Mouse (Mus musculus) heart, embryonic 16.5 days (tissue): ENCODE data around the gene Dynlt1b. TPM values are rescaled to one million over a fixed set of nuclear protein-coding genes. Genes with fewer than 3 reads are reported as not detected.
"Not testable (repeated sequence)": the region's sequence is repeated elsewhere in the genome, so short reads cannot be mapped to it uniquely, and the experiment has no call there.

Source experiments
- ATAC-seq: fragments of 200-750 bp; cut with Nextera tagmentation; replicated peaks from 2 replicates; pipeline ENCODE4 v1.8.0; 2017; ENCODE audit warnings: moderate number of reproducible peaks; ENCODE audit not compliant: insufficient read depth, low FRiP score; ENCODE audit errors: extremely low read depth
- H3K27ac ChIP-seq: fragments of 300-500 bp; sonication (generic); 2 replicates; pipeline ENCODE4 v1.5.1; 2014; ENCODE audit warnings: mild to moderate bottlenecking, low read length, control low read depth, moderate library complexity
- H3K27me3 ChIP-seq: fragments of 300-500 bp; sonication (generic); 2 replicates; pipeline ENCODE4 v1.6.1; 2014; ENCODE audit warnings: low read length, mixed read lengths; ENCODE audit not compliant: control insufficient read depth, insufficient read depth
- H3K36me3 ChIP-seq: fragments of 300-500 bp; sonication (generic); 2 replicates; pipeline ENCODE4 v1.6.1; 2014; ENCODE audit not compliant: control insufficient read depth, insufficient read depth
- H3K4me1 ChIP-seq: fragments of 300-500 bp; sonication (generic); 2 replicates; pipeline ENCODE4 v1.6.1; 2014; ENCODE audit warnings: low read length, mixed read lengths; ENCODE audit not compliant: control insufficient read depth, insufficient read depth
- H3K4me2 ChIP-seq: fragments of 300-500 bp; sonication (generic); 2 replicates; pipeline ENCODE4 v1.6.1; 2014; ENCODE audit warnings: low read depth, mild to moderate bottlenecking, control low read depth, low read length
- H3K4me3 ChIP-seq: fragments of 300-500 bp; sonication (generic); 2 replicates; pipeline ENCODE4 v1.5.1; 2014; ENCODE audit warnings: mild to moderate bottlenecking, control low read depth, low read length
- H3K9ac ChIP-seq: fragments of 300-500 bp; sonication (generic); 2 replicates; pipeline ENCODE4 v1.6.1; 2014; ENCODE audit warnings: low read length, control low read depth
- H3K9me3 ChIP-seq: fragments of 300-500 bp; sonication (generic); replicated peaks from 2 replicates; pipeline ENCODE4 v1.6.1; 2016; ENCODE audit warnings: low read length; ENCODE audit not compliant: control insufficient read depth
- WGBS: fragments of 180-500 bp; shearing (Covaris S2); extraction: QIAGEN DNeasy Blood & Tissue Kit; methylation state at CpG from one replicate; pipeline ENCODE4 v1.1.7; 2014; 5-methylcytosine and 5-hydroxymethylcytosine counted together
- polyA plus RNA-seq: library from polyadenylated mRNA; unstranded; fragments of >200 nt; fragmentation: Nextera tagmentation; extraction: Ambion mirVana; gene quantifications from 2 replicates; pipeline ENCODE4 v1.2.1, GENCODE M21; 2015

The Dynlt1b gene
- polyA plus RNA-seq, 1 experiment from 2014 or later = 391 TPM

- not testable (repeated sequence) for H3K4me2 ChIP-seq, ATAC-seq, H3K9ac ChIP-seq, H3K27ac ChIP-seq, H3K4me3 ChIP-seq, H3K9me3 ChIP-seq, H3K27me3 ChIP-seq, H3K36me3 ChIP-seq
- peaks cover 21% of the 10 kb centered on the region for H3K4me1 ChIP-seq
- 84% methylated on average over 5 of the region's 7 CpGs for WGBS
These were observed 40.8 kb downstream of the Dynlt1b start for GRCm38 (mm10) chr17:6470671-6471070.

GRCm38 (mm10) chr17:6475270-6475669 lies 45.4 kb downstream of the Dynlt1b start:
- not testable (repeated sequence) for H3K9ac ChIP-seq, H3K36me3 ChIP-seq, H3K27me3 ChIP-seq, H3K27ac ChIP-seq, ATAC-seq, H3K9me3 ChIP-seq, H3K4me3 ChIP-seq, H3K4me2 ChIP-seq
- WGBS = 86% methylated on average over 6 of the region's 6 CpGs
- peaks cover 14% of the 10 kb centered on the region for H3K4me1 ChIP-seq

- Histone ChIP-seq H3K4me1 (peaks cover 14% of the 10 kb centered on the region), H3K4me2 (peak overlapping the region; percentile 71), H3K4me3 (peak overlapping the region; percentile 71)
- not testable (repeated sequence) for ATAC-seq, H3K36me3 ChIP-seq, H3K27ac ChIP-seq, H3K9ac ChIP-seq, H3K27me3 ChIP-seq, H3K9me3 ChIP-seq
- 57% methylated on average over 7 of the region's 7 CpGs for WGBS
These were observed 46.0 kb downstream of the Dynlt1b start for GRCm38 (mm10) chr17:6475913-6476312.

GRCm38 (mm10) chr17:6476495-6476947 lies 46.6 kb downstream of the Dynlt1b start:
- H3K36me3 ChIP-seq, H3K9me3 ChIP-seq, H3K27me3 ChIP-seq: not testable (repeated sequence)
- WGBS = under 1% methylated on average over 45 of the region's 45 CpGs
- H3K4me3 ChIP-seq = peak overlapping the region; percentile 71
- peak overlapping the region; percentile 41 for H3K27ac ChIP-seq
- ATAC-seq = peak; percentile 57
- H3K9ac ChIP-seq = peak overlapping the region; percentile 90
- peak overlapping the region; percentile 71 for H3K4me2 ChIP-seq
- peaks cover 14% of the 10 kb centered on the region for H3K4me1 ChIP-seq

GRCm38 (mm10) chr17:6477026-6477425 lies 47.1 kb downstream of the Dynlt1b start:
- H3K9me3 ChIP-seq, H3K27me3 ChIP-seq, H3K36me3 ChIP-seq: not testable (repeated sequence)
- peak overlapping the region; percentile 90 for H3K9ac ChIP-seq
- H3K4me3 ChIP-seq = peak overlapping the region; percentile 71
- ATAC-seq = peak; percentile 79
- H3K4me1 ChIP-seq = peaks cover 14% of the 10 kb centered on the region
- peak overlapping the region; percentile 71 for H3K4me2 ChIP-seq
- under 1% methylated on average over 33 of the region's 42 CpGs for WGBS
- peak overlapping the region; percentile 41 for H3K27ac ChIP-seq

GRCm38 (mm10) chr17:6480855-6481589 lies 51.1 kb downstream of the Dynlt1b start:
- not testable (repeated sequence) for ATAC-seq, H3K36me3 ChIP-seq, H3K9me3 ChIP-seq, H3K4me2 ChIP-seq, H3K4me1 ChIP-seq, H3K27me3 ChIP-seq, H3K9ac ChIP-seq, H3K27ac ChIP-seq, H3K4me3 ChIP-seq
- WGBS = 31% methylated on average over 4 of the region's 7 CpGs

GRCm38 (mm10) chr17:6481590-6481963 lies 51.7 kb downstream of the Dynlt1b start:
- H3K36me3 ChIP-seq, H3K27ac ChIP-seq, H3K4me1 ChIP-seq, H3K9ac ChIP-seq, H3K4me2 ChIP-seq, ATAC-seq, H3K27me3 ChIP-seq, H3K4me3 ChIP-seq, H3K9me3 ChIP-seq: not testable (repeated sequence)
- WGBS = 83% methylated on average over 12 of the region's 12 CpGs

- not testable (repeated sequence) for H3K27me3 ChIP-seq, H3K9me3 ChIP-seq, H3K4me2 ChIP-seq, H3K27ac ChIP-seq, ATAC-seq, H3K36me3 ChIP-seq, H3K4me3 ChIP-seq, H3K9ac ChIP-seq, H3K4me1 ChIP-seq
- WGBS = 84% methylated on average over 7 of the region's 8 CpGs
These were observed 52.3 kb downstream of the Dynlt1b start for GRCm38 (mm10) chr17:6482248-6482647.
